Mouse (Mus musculus): ENCODE measurements around the gene Speer4b.
"Not testable (repeated sequence)": the region's sequence is repeated elsewhere in the genome, so short reads cannot be mapped to it uniquely, and the experiment has no call there.

Speer4b gene

GRCm38 (mm10) chr5:27501338-27501737, at the start of gene Speer4b:
Gene Speer4b (minus strand): TSS chr5:27501438.
- in situ Hi-C loops (cut with MboI, MseI) = not testable (repeated sequence)

GRCm38 (mm10) chr5:27549291-27549690, 48.1 kb upstream of the Speer4b start:
- in situ Hi-C loops (cut with MboI, MseI) = no loop called here

- in situ Hi-C loops (cut with MboI, MseI) = no loop called here
These were observed 43.6 kb upstream of the Speer4b start for GRCm38 (mm10) chr5:27544816-27545270.

- in situ Hi-C loops (cut with MboI, MseI) = no loop called here
These were observed 25.7 kb upstream of the Speer4b start for GRCm38 (mm10) chr5:27526906-27527305.

- in situ Hi-C loops (cut with MboI, MseI) = no loop called here
These were observed 17.5 kb upstream of the Speer4b start for GRCm38 (mm10) chr5:27518716-27519115.

GRCm38 (mm10) chr5:27490942-27491341, 10.3 kb downstream of the Speer4b start:
- in situ Hi-C loops (cut with MboI, MseI) = no loop called here

- in situ Hi-C loops (cut with MboI, MseI) = no loop called here
These were observed 15.1 kb downstream of the Speer4b start for GRCm38 (mm10) chr5:27486138-27486537.

- in situ Hi-C loops (cut with MboI, MseI) = no loop called here
These were observed 19.5 kb downstream of the Speer4b start for GRCm38 (mm10) chr5:27481706-27482105.

GRCm38 (mm10) chr5:27474964-27475465, 26.2 kb downstream of the Speer4b start:
- in situ Hi-C loops (cut with MboI, MseI) = no loop called here

- in situ Hi-C loops (cut with MboI, MseI) = no loop called here
These were observed 43.6 kb downstream of the Speer4b start for GRCm38 (mm10) chr5:27457686-27458085.

- in situ Hi-C loops (cut with MboI, MseI) = no loop called here
These were observed 44.3 kb downstream of the Speer4b start for GRCm38 (mm10) chr5:27456981-27457380.

- in situ Hi-C loops (cut with MboI, MseI) = no loop called here
These were observed 46.9 kb downstream of the Speer4b start for GRCm38 (mm10) chr5:27454386-27454785.

GRCm38 (mm10) chr5:27453201-27453845, 47.9 kb downstream of the Speer4b start:
- in situ Hi-C loops (cut with MboI, MseI) = no loop called here

All from regulatory T cell (primary cell).